Mouse (Mus musculus) large intestine, adult 2 months (tissue): ENCODE measurements around the gene Disc1. TPM values are rescaled to one million over a fixed set of nuclear protein-coding genes. Genes with fewer than 3 reads are reported as not detected.

Source experiments
- DNase-seq: peaks from one replicate; pipeline ENCODE4 v3.0.0-alpha.2; 2012; ENCODE audit warnings: low read depth, low spot score
- whole genome bisulfite sequencing: fragments of 180-500 bp; shearing (Covaris S2); methylation state at CpG from one replicate; pipeline ENCODE4 v1.1.7; 2018; 5-methylcytosine and 5-hydroxymethylcytosine counted together
- polyA plus RNA-seq: library from polyadenylated mRNA; depleted of rRNA; stranded (reverse); fragments of >200 nt; gene quantifications from 2 replicates; pipeline ENCODE4 v1.2.3, GENCODE M21; 2012

Disc1 gene
- polyA plus RNA-seq, 1 experiment: 0.21 TPM

- no peak for DNase-seq
- WGBS: 69% methylated on average over 6 of the region's 6 CpGs
These were observed 11.6 kb downstream of the Disc1 start for GRCm38 (mm10) chr8:125065596-125065995.

- DNase-seq: no peak
- WGBS: 23% methylated on average over 12 of the region's 12 CpGs
These were observed 13.1 kb downstream of the Disc1 start for GRCm38 (mm10) chr8:125066913-125067595.

- DNase-seq: no peak
- WGBS: 70% methylated on average over 9 of the region's 9 CpGs
These were observed 13.6 kb downstream of the Disc1 start for GRCm38 (mm10) chr8:125067596-125067960.

GRCm38 (mm10) chr8:125068146-125068905, 14.3 kb downstream of the Disc1 start:
- 85% methylated on average over 6 of the region's 6 CpGs for WGBS
- DNase-seq: no peak

GRCm38 (mm10) chr8:125069304-125069703, 15.3 kb downstream of the Disc1 start:
- WGBS: 79% methylated on average over 7 of the region's 7 CpGs
- no peak for DNase-seq

GRCm38 (mm10) chr8:125069733-125070132, 15.7 kb downstream of the Disc1 start:
- WGBS: 77% methylated on average over 6 of the region's 6 CpGs

GRCm38 (mm10) chr8:125074141-125074540, 20.1 kb downstream of the Disc1 start:
- 91% methylated on average over 10 of the region's 10 CpGs for WGBS
- DNase-seq: no peak

More at GRCm38 (mm10) chr8:125069733-125070132, 15.7 kb downstream of the Disc1 start:
- DNase-seq: no peak

GRCm38 (mm10) chr8:125074581-125074980, 20.6 kb downstream of the Disc1 start:
- DNase-seq: no peak
- WGBS: 78% methylated on average over 2 of the region's 2 CpGs

- WGBS: 83% methylated on average over 4 of the region's 4 CpGs
- DNase-seq: no peak
These were observed 21.4 kb downstream of the Disc1 start for GRCm38 (mm10) chr8:125075389-125075788.

GRCm38 (mm10) chr8:125077326-125077725, 23.3 kb downstream of the Disc1 start:
- DNase-seq: no peak
- 90% methylated on average over 8 of the region's 8 CpGs for WGBS

GRCm38 (mm10) chr8:125078771-125079384, 24.9 kb downstream of the Disc1 start:
- peak; percentile 75 for DNase-seq
- WGBS: 17% methylated on average over 9 of the region's 9 CpGs

- WGBS: 67% methylated on average over 19 of the region's 19 CpGs
- no peak for DNase-seq
These were observed 26.7 kb downstream of the Disc1 start for GRCm38 (mm10) chr8:125080388-125081344.

GRCm38 (mm10) chr8:125083746-125084145, 29.8 kb downstream of the Disc1 start:
- no peak for DNase-seq

GRCm38 (mm10) chr8:125084523-125084922, 30.5 kb downstream of the Disc1 start:
- 89% methylated on average over 7 of the region's 7 CpGs for WGBS
- no peak for DNase-seq

More at GRCm38 (mm10) chr8:125083746-125084145, 29.8 kb downstream of the Disc1 start:
- WGBS: 19% methylated on average over 4 of the region's 4 CpGs

GRCm38 (mm10) chr8:125090889-125091740, 37.1 kb downstream of the Disc1 start:
- WGBS: 63% methylated on average over 21 of the region's 21 CpGs
- no peak for DNase-seq

GRCm38 (mm10) chr8:125097140-125097539, 43.1 kb downstream of the Disc1 start:
- 78% methylated on average over 3 of the region's 3 CpGs for WGBS
- no peak for DNase-seq

GRCm38 (mm10) chr8:125098050-125098449, 44.1 kb downstream of the Disc1 start:
- 54% methylated on average over 5 of the region's 5 CpGs for WGBS
- DNase-seq: no peak

GRCm38 (mm10) chr8:125102303-125102702, 48.3 kb downstream of the Disc1 start:
- 55% methylated on average over 13 of the region's 13 CpGs for WGBS
- no peak for DNase-seq

- no peak for DNase-seq
- 69% methylated on average over 9 of the region's 9 CpGs for WGBS
These were observed 59.2 kb downstream of the Disc1 start for GRCm38 (mm10) chr8:125113171-125113570.
